Mouse (Mus musculus): Measurements from ENCODE around the gene Pold4.

Gene Pold4

DNA sequence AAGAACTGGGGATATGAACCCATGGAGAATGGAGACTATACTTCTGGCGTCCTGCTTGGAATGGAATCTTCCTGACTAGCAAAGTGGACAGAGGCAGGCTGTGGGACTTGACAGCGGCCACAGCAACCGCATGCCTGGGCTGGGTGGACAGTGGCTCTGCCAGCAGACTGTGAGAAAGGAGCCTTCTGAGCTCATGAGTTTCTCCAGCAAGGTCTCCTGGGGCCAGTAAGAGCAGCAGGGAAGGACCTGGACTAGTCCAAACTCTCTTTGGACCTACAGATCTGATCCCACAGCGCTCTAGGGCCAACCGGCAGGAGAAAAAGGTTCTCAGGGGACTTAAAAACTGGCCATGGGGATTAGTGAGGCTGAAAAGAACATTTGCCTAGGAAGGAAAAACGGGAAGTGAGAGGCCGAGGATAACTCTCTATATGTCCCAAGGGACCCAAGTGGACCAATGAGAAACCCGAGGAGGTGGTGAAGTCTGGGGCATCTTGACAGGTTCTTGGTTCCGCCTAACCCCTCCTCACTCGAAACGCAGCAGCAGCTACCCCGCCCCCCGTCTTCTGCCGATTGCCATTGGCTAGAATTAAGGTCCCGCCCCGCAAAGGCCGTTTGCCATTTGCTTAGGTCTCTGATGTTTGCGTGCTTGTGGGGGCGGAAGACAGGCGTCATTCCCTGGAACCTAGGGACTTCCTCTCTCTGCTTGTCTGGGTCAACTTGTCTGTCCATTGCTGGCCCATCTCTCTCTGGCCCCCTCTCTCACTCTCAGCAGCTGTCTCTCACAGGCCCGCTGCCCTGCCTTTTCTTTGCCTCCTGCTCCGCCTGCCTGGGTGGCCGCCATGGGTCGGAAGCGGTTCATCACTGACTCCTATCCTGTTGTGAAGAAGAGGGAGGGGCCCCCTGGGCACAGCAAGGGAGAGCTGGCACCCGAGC lies at the start of gene Pold4:
Pold4 (plus strand) TSS at position 647 of the 933 bp plus-strand sequence.
- DNase-seq, result peak; percentile 98

DNA sequence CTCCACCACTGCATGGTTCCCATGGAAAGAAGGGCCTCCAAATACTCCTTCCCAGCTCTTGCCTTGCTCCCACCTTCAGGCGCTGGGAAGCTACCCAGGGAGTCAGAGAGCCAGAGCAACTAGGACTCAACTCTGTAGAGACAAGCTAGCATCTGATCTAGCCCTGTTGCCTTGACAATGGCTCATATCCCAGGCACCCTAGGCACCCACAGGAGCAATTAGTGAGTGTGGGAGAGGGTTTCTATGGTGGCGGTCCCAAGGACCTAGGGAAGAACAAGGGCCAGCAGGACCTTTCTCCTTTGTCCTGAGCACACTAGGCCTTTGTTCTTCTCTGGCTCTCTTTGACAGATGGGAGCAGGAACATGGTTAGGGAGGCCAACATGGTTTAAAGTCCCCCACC lies 48.0 kb upstream of the Pold4 start:
- no peak for DNase-seq

- no peak for DNase-seq
Observed at GRCm38 (mm10) chr19:4184976-4185975, 46.4 kb upstream of the Pold4 start.

- no peak for DNase-seq
Observed at GRCm38 (mm10) chr19:4187303-4187702, 44.4 kb upstream of the Pold4 start.

GRCm38 (mm10) chr19:4189051-4189620 lies 42.6 kb upstream of the Pold4 start:
- no peak for DNase-seq

DNA sequence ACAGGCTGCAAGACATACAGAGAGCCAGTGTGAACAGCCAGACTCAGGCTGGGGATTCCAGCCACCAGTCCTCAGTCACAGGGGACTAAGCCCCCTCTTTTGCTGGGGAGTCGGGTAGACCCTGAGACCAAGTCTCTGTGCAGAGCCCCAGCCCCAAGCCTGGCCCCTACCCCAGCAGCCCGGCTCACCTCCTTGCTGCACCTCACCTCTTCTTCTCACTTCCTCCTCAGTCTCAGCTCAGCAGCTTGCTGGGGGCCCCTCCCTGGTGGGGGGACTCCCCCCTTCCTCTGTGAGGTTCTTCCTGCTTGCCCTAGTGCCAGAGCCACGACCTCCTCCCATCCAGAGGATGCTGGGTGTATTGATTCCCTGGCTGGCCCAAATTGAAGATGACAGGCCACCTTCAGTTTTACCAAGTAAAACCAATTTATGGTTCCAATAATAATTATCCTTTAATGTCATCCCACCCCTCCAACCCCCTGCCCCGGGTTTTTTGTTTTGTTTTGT lies 40.8 kb upstream of the Pold4 start, which contains the start of gene Tbc1d10c:
Tbc1d10c (minus strand) TSS at position 454 of the 504 bp plus-strand sequence.
- no peak for DNase-seq

DNA sequence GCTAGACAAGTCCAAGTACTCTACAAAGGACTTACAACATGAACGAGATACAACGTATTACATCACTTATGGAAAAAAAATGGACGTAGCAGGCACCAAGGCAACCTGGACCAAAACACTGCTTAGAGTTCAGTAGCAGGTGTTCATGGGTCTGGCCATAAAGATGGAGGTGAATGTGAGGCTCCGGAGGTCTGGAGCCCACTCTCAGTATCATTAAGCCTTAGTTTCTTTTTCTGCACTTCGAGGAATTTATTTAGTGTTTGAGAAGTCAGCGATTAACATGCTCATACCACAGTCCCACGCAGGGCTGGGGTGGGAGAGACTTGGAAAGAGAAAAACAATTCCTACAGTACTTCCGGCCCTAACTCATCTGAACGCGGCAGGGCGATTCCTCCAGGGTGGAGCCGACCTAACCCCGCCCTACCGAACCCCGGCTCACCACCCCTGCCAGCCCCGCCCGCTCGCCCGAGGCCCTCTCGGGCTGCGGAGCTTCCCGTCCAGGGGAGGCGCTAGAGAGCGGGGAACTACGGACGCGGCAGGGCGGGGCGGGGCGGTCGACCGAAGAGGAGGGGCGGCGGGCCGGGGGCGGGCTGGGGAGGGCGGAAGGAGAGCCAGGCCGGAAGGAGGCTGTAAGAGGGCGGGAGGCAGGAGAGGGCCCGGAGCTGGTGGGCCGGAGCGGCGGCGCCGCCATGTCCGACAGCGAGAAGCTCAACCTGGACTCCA lies 40.0 kb upstream of the Pold4 start, which contains the start of gene Ppp1ca:
Ppp1ca (plus strand) TSS at position 538 of the 723 bp plus-strand sequence.
- peak; percentile 91 for DNase-seq

DNA sequence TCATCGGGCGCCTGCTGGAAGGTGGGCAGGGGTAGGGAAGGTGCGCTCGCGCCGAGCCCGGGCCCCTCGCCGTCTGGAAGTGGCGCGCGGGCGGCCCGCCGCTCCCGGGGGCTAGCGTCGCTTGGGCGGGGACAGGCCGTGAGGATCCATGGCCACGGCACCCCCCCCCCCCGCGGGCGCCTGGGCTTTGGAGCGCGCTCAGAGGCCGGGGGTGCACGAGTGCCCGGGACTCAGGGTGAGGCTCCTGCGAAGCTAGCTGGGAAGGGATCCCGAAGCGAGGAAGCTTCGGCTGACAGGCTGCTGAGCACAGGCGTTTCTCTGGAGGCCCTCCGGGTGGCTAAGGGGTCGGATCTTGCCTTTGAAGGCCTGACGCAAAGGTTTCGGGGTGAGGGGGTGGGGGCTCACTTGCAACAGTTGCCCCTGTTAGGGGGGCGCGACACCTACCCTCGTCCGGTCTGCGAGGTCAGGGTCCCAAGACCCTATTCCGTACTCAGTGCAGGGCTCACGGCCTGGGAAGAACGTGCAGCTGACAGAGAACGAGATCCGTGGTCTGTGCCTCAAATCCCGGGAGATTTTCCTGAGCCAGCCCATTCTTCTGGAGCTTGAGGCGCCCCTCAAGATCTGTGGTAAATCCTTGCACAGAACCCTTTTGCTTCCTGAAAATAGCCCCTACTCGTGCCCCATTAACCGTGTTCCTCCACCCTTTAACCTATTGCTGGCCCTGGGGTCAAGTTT lies 39.3 kb upstream of the Pold4 start:
- no peak for DNase-seq

DNA sequence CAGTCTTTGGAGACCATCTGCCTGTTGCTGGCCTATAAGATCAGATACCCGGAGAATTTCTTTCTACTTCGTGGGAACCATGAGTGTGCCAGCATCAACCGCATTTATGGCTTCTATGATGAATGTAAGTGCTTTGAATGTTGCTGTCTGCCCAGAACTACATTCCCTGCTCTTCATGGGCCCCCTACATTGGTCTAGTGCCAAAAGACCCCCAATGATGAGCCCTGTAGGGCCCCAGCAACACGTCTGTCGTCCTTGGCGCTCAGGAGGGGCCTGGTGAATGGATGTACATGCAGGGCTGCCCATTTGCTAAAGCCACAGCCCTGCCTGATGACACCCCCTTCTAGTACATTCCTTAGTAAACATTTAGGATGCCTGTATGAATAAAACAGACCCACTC lies 38.6 kb upstream of the Pold4 start:
- no peak for DNase-seq

DNA sequence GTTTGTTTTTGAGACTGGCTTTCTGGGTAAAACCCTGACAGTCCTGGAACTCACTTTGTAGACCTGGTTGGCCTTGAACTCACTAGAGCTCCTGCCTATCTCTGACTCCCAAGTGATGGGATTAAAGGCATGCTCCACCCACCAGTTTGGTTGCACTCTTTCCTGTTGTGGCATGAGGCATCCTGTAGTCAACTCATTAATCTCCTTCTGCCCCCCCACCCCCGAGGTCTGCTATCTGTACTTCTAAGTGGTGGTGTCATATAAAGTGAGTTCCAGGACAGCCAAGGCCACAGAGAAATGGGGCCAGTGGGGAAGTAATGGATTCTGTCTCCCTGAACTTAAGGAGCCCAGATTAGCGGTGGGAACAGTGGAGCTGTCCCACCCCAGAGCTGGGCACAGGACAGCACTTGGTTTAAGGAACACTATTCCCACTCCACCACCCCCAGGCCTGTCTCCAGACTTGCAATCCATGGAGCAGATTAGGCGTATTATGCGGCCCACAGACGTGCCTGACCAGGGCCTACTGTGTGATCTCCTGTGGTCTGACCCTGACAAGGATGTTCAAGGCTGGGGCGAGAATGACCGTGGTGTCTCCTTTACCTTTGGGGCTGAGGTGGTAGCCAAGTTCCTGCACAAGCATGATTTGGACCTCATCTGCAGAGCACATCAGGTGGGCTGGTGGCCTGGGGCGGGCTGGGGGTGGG lies 37.5 kb upstream of the Pold4 start:
- DNase-seq, result no peak

DNA sequence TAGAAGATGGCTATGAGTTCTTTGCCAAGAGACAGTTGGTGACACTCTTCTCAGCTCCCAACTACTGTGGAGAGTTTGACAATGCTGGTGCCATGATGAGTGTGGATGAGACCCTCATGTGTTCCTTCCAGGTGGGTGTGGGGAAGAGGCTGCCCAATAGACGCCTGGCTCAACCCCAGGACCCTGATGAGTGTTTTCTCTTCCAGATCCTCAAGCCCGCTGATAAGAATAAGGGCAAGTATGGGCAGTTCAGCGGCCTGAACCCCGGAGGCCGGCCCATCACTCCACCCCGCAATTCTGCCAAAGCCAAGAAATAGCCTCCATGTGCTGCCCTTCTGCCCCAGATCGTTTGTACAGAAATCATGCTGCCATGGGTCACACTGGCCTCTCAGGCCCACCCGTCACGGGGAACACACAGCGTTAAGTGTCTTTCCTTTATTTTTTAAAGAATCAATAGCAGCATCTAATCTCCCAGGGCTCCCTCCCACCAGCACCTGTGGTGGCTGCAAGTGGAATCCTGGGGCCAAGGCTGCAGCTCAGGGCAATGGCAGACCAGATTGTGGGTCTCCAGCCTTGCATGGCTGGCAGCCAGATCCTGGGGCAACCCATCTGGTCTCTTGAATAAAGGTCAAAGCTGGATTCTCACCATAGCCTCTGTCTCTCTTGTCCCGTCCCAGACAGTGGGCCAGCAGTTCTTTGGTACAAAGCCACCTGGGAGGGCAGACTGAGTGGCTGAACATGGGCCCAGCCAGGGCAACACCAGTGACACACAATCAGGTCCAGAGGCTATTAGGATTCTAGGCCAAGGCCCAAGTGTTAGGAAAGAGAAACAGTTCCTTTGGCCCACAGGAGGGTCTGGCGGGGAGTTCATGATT lies 36.7 kb upstream of the Pold4 start:
- DNase-seq, result no peak

DNA sequence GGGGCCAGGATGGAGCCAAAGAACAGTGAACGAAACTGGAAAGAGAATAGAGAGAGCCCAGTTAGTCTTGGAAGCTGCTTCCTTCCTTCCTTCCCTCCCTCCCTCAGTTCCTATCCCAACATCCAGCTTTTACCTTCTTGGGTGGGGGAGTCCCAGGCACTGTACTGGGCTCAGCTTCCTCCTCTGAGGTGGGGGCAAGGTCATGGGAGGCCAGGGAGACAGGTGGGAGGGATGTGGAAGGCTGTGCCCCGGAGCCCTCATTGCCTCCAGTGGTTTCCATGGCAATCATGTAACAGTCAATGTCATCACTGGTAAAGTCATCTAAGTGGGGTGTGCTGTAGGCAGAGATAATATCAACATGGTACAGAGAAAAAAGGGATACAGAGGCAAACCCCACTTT lies 35.7 kb upstream of the Pold4 start:
- DNase-seq, result no peak

DNA sequence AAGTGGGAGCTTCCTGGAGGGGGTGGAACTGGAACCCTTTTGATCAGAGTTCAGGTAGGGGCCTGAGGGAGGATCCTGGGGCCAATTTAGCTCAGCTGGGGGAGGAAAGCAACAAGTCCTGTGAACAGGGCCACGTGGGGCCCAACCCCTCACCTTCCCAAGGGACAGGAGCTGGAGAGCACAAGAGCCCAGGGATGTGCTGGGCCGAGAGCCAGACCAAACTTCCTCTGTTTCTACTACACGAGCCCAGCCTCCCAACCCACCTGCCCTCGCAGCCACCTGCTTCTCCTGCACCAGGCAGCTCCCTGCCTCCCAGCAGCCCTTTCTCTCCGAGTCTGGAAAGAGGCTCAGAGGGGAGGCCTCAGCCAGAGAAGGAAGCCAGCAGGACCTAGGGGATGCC lies 35.2 kb upstream of the Pold4 start:
- DNase-seq, result no peak

DNA sequence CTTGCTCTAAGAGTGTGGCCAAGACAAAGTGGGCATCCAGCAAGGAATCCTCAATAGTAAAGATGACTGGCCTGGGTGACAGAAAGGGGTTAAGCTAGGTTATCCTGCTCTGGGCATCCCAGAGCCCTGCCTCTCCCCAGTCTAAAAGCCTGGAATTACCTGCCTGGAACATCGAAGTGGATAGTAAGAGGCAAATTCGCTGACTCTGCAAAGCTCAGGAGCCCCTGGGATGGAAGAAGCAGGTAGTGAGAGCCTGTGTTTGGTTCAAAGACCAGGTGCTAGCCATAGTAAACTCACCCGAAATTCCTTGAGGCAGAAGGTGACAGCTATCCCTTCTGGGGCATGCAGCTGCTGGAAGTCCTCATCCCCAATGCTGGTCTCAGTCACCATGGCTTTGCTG lies 34.5 kb upstream of the Pold4 start:
- DNase-seq, result no peak

- peak; percentile 98 for DNase-seq
Observed at GRCm38 (mm10) chr19:4201291-4201909, 30.3 kb upstream of the Pold4 start, which contains the start of gene Rad9a. Gene Rad9a, minus strand, starts transcription at chr19:4201662.

DNA sequence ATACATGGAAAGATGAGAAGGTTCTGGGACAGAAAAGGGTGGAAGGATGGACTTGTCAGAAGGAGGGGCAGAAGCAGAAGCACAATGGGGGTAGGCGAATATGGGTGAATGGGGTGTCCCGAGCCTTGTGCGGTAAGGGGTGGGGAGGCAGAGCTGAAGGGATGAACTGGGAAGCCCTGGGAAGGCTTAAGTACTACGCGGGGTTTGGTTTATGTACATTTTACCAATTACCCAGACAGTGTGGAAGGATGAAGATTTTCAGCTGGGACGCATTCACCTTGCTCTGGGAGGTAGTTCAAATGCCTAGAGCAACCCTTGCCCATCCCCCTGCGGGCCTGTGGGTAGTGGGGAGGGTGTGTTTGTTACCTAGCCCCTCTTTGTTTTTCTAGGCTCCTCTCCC lies 29.6 kb upstream of the Pold4 start:
- no peak for DNase-seq

GRCm38 (mm10) chr19:4203148-4203547 lies 28.6 kb upstream of the Pold4 start:
- DNase-seq, result no peak

GRCm38 (mm10) chr19:4203604-4204326 lies 27.9 kb upstream of the Pold4 start:
- no peak for DNase-seq
